Mouse (Mus musculus): Measurements from ENCODE around the gene Klk6. TPM values are rescaled to one million over a fixed set of nuclear protein-coding genes. Genes with fewer than 3 reads are reported as not detected.
A peak's percentile ranks its signal among the peaks of the same experiment; 100 is the strongest.

Gene Klk6
- polyA plus RNA-seq, 1 experiment from 2014 or later = 23.9 TPM

DNA sequence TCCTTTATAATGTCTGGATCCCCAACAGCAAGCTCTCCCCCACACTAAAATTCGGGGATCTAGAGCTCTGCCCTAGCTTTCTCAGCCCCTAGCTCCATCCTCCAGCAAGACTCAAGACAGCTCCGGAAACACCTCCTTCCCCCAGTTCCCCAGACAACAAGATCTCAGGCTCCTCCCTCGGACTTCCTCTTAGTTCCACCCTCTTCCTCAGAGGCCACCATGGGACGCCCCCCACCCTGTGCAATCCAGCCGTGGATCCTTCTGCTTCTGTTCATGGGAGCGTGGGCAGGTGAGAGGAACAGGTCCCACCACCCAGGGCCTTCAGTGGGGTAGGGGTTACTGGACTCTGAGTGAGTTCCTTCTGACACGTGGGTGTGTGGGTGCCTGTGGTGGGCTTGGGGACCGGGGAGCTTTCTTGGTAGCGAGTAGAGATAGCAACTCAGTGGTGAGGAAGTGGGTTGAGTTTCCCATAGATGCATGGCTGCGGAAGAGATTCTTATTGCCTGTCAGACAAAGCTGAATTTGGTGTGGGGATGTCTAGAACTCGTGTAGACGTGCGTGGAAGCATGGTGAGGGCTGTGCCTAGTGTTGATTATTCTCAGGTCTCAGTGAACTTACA lies 26.3 kb upstream of the Klk6 start:
- peaks cover 3% of the 10 kb centered on the region; the same call in 1 of the 2 replicates for H3K4me1 ChIP-seq (replicated peaks; ENCODE audit: control insufficient read depth, insufficient read depth)
- no peak overlapping the region for H3K27ac ChIP-seq (replicated peaks)
- H3K4me3 ChIP-seq (ENCODE audit: low read depth, low read length) = peak overlapping the region; percentile 49
- DNase-seq (ENCODE audit: low spot score) = no peak
- TF ChIP-seq CTCF (IDR thresholded peaks at IDR 0.05; ENCODE audit: low read depth) = no peak
- TF ChIP-seq EP300 (optimal IDR thresholded peaks at IDR 0.05) = no peak
- H3K36me3 ChIP-seq (ENCODE audit: control insufficient read depth, insufficient read depth, low read length) = no peaks in the 10 kb centered on the region
- H3K4me2 ChIP-seq (replicated peaks; ENCODE audit: low read depth) = peak overlapping the region; percentile 83
- no peaks in the 10 kb centered on the region for H3K9me3 ChIP-seq (ENCODE audit: control insufficient read depth, low read length)
- H3K9ac ChIP-seq (ENCODE audit: low read length) = peak overlapping the region; percentile 57
- WGBS = 38% methylated on average over 13 of the region's 13 CpGs
- no peak; the same call in 1 of the 2 replicates for ATAC-seq (ENCODE audit: low FRiP score, low TSS enrichment)
- no peaks in the 10 kb centered on the region for H3K27me3 ChIP-seq (ENCODE audit: control insufficient read depth, insufficient read depth, low read length)

DNA sequence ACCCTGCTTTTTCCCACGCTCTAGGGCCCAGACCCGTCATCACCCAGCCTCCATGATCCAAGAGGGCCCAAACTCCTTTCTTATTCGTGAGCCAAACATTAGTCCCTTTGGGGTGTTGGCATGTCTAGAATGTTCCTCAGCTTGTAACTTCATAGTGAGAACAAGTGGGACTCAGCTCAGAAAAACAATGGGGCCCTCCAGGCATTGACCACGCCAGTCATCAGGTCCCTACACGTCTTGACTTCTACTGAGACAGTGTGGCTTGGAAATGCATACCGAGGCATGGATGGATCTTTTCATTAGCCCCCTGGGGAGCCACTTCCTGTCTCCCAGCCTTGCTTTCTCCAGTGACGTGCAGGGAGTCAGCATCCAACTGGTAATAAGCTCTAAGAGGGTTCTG lies 24.4 kb upstream of the Klk6 start:
- no peaks in the 10 kb centered on the region for H3K36me3 ChIP-seq (ENCODE audit: control insufficient read depth, insufficient read depth, low read length)
- H3K27me3 ChIP-seq (ENCODE audit: control insufficient read depth, insufficient read depth, low read length) = no peaks in the 10 kb centered on the region
- no peak overlapping the region for H3K4me3 ChIP-seq (ENCODE audit: low read depth, low read length)
- H3K4me2 ChIP-seq (replicated peaks; ENCODE audit: low read depth) = no peak overlapping the region
- peaks cover 3% of the 10 kb centered on the region; the same call in 1 of the 2 replicates for H3K4me1 ChIP-seq (replicated peaks; ENCODE audit: control insufficient read depth, insufficient read depth)
- ATAC-seq (ENCODE audit: low FRiP score, low TSS enrichment) (no peak), DNase-seq (ENCODE audit: low spot score) (no peak)
- TF ChIP-seq EP300 (optimal IDR thresholded peaks at IDR 0.05) (no peak), CTCF (IDR thresholded peaks at IDR 0.05; ENCODE audit: low read depth) (no peak)
- H3K9ac ChIP-seq (ENCODE audit: low read length) = no peak overlapping the region
- no peaks in the 10 kb centered on the region for H3K9me3 ChIP-seq (ENCODE audit: control insufficient read depth, low read length)
- no peak overlapping the region for H3K27ac ChIP-seq (replicated peaks)
- WGBS = 68% methylated on average over 7 of the region's 7 CpGs

DNA sequence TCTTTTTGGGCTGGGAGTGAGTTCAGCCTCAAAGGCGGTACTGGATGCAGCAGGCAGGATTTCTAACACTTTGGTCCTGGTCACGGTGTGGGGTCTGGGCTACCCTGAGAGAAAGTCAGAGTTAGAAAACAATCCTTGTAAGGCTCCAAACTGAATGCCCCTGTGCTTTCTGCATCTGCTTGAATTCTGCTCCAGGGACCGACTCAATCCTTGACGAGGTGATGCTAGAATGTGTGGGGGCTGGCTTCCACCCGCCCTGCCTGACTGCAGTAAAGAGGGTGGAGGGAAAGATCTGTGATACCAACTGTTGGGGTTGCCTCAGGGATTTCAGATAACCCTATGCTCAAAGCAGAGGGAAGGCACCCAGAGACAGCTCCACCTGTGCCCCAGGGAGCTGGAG lies 13.3 kb upstream of the Klk6 start, which contains the start of gene Klk7:
Klk7 (plus strand) TSS at position 301 of the 400 bp plus-strand sequence.
- no peak within 1 kb of the TSS for H3K4me3 ChIP-seq (ENCODE audit: low read depth, low read length)
- no peak within 1 kb of the TSS for H3K9ac ChIP-seq (ENCODE audit: low read length)
- H3K9me3 ChIP-seq (ENCODE audit: control insufficient read depth, low read length) = no peaks in the 10 kb centered on the region
- no peak for ATAC-seq (ENCODE audit: low FRiP score, low TSS enrichment)
- TF ChIP-seq CTCF (IDR thresholded peaks at IDR 0.05; ENCODE audit: low read depth) = no peak
- no peak for TF ChIP-seq EP300 (optimal IDR thresholded peaks at IDR 0.05)
- no peaks in the 10 kb centered on the region for H3K36me3 ChIP-seq (ENCODE audit: control insufficient read depth, insufficient read depth, low read length)
- WGBS = 44% methylated on average over 5 of the region's 5 CpGs
- H3K4me2 ChIP-seq (replicated peaks; ENCODE audit: low read depth) = no peak within 1 kb of the TSS
- H3K27me3 ChIP-seq (ENCODE audit: control insufficient read depth, insufficient read depth, low read length) = no peaks in the 10 kb centered on the region; the same call in 1 of the 2 replicates
- H3K27ac ChIP-seq (replicated peaks) = no peak within 1 kb of the TSS
- no peaks in the 10 kb centered on the region for H3K4me1 ChIP-seq (replicated peaks; ENCODE audit: control insufficient read depth, insufficient read depth)
- no peak for DNase-seq (ENCODE audit: low spot score)

DNA sequence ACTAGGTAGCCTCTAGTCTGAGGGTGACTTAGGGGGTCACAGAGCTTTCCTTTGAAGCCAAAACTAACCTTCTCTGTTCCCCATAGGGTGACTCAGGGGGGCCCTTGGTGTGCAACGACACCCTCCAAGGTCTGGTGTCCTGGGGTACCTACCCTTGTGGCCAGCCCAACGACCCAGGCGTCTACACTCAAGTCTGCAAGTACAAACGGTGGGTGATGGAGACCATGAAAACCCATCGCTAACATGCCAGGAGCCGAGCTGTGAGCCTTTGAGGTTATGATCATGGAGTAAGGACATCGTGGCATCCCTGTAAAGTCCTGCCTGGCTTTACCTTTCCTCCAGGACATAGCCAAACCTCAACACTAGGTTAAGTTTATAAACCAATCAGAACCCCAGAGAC lies 9.1 kb upstream of the Klk6 start:
- TF ChIP-seq CTCF (IDR thresholded peaks at IDR 0.05; ENCODE audit: low read depth) = no peak
- 90% methylated on average over 7 of the region's 7 CpGs for WGBS
- H3K4me2 ChIP-seq (replicated peaks; ENCODE audit: low read depth) = no peak overlapping the region
- H3K4me3 ChIP-seq (ENCODE audit: low read depth, low read length) = no peak overlapping the region
- H3K27ac ChIP-seq (replicated peaks) = no peak overlapping the region
- DNase-seq (ENCODE audit: low spot score) (no peak), ATAC-seq (ENCODE audit: low FRiP score, low TSS enrichment) (no peak)
- no peaks in the 10 kb centered on the region for H3K4me1 ChIP-seq (replicated peaks; ENCODE audit: control insufficient read depth, insufficient read depth)
- no peaks in the 10 kb centered on the region; the same call in 1 of the 2 replicates for H3K27me3 ChIP-seq (ENCODE audit: control insufficient read depth, insufficient read depth, low read length)
- no peaks in the 10 kb centered on the region for H3K9me3 ChIP-seq (ENCODE audit: control insufficient read depth, low read length)
- H3K9ac ChIP-seq (ENCODE audit: low read length) = no peak overlapping the region
- no peaks in the 10 kb centered on the region for H3K36me3 ChIP-seq (ENCODE audit: control insufficient read depth, insufficient read depth, low read length)

DNA sequence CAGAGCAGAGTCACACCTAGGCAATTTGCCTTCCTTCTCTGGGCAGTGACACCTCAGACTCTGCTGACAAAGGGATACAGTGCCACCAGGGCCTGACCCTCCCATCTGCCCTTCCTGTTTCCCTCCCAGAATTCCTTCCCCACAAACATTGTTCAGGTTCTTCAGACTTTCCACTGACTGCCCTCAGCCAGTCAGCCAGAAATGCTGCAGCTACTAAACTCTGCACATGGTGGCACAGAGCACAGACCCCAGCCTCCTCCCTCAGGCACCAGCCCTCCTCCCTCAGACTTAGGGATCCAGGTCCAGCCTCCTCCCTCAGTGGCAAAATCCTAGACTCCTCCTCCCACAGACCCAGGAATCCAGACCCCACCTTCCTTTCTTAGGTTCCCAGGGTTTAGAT lies 7.6 kb upstream of the Klk6 start:
- H3K9ac ChIP-seq (ENCODE audit: low read length) = no peak overlapping the region
- TF ChIP-seq CTCF (IDR thresholded peaks at IDR 0.05; ENCODE audit: low read depth) (no peak), EP300 (optimal IDR thresholded peaks at IDR 0.05) (no peak)
- H3K27ac ChIP-seq (replicated peaks) = no peak overlapping the region

DNA sequence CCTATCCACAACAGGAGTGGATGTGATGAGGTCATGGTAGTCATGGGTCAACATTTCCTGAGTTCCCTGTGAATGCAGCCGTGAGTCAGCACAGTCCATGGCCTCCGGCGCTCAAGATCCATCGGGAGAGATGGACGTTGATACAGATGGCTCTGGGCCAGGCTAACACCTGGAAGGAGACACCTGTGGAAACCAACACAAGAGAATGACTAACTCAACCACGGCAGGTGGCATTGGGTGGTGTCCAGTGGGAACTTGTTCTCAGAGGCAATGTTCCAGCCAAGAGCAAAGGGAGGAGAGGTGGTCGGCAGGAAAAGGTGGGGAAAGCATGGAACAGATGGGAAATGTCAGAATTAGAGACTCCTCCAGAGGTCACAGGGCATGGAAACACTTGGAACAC lies 2.7 kb upstream of the Klk6 start:
- WGBS = 77% methylated on average over 7 of the region's 7 CpGs
- Histone ChIP-seq H3K4me3 (ENCODE audit: low read depth, low read length) (no peak overlapping the region), H3K4me2 (replicated peaks; ENCODE audit: low read depth) (no peak overlapping the region), H3K36me3 (ENCODE audit: control insufficient read depth, insufficient read depth, low read length) (no peaks in the 10 kb centered on the region), H3K9me3 (ENCODE audit: control insufficient read depth, low read length) (no peaks in the 10 kb centered on the region), H3K27ac (replicated peaks) (no peak overlapping the region), H3K27me3 (ENCODE audit: control insufficient read depth, insufficient read depth, low read length) (no peaks in the 10 kb centered on the region), H3K9ac (ENCODE audit: low read length) (no peak overlapping the region), H3K4me1 (replicated peaks; ENCODE audit: control insufficient read depth, insufficient read depth) (no peaks in the 10 kb centered on the region)
- peak; percentile 40; the same call in 1 of the 2 replicates for ATAC-seq (ENCODE audit: low FRiP score, low TSS enrichment)
- TF ChIP-seq EP300 (optimal IDR thresholded peaks at IDR 0.05) = no peak
- no peak for TF ChIP-seq CTCF (IDR thresholded peaks at IDR 0.05; ENCODE audit: low read depth)
- no peak for DNase-seq (ENCODE audit: low spot score)

More for the DNA sequence above, 7.6 kb upstream of the Klk6 start:
- H3K9me3 ChIP-seq (ENCODE audit: control insufficient read depth, low read length) = no peaks in the 10 kb centered on the region
- H3K4me1 ChIP-seq (replicated peaks; ENCODE audit: control insufficient read depth, insufficient read depth) = no peaks in the 10 kb centered on the region
- no peak overlapping the region for H3K4me3 ChIP-seq (ENCODE audit: low read depth, low read length)
- ATAC-seq (ENCODE audit: low FRiP score, low TSS enrichment) (no peak), DNase-seq (ENCODE audit: low spot score) (no peak)
- no peak overlapping the region for H3K4me2 ChIP-seq (replicated peaks; ENCODE audit: low read depth)
- no peaks in the 10 kb centered on the region; the same call in 1 of the 2 replicates for H3K27me3 ChIP-seq (ENCODE audit: control insufficient read depth, insufficient read depth, low read length)
- H3K36me3 ChIP-seq (ENCODE audit: control insufficient read depth, insufficient read depth, low read length) = no peaks in the 10 kb centered on the region

All from stomach, postnatal 0 days (tissue).